Mouse (Mus musculus) kidney, adult 11 months (tissue): ENCODE measurements at regions not wholly inside any gene's neighbourhood (a gene's known extent, or its start where the extent isn't known, plus 50 kb on each side); places are given as distances from the start of the nearest gene placed in this dataset.
"Not testable (repeated sequence)": the region's sequence is repeated elsewhere in the genome, so short reads cannot be mapped to it uniquely, and the experiment has no call there.

Source experiments
- DNase-seq: peaks from one replicate; pipeline ENCODE4 v3.0.0; 2022

- not testable (repeated sequence) for DNase-seq
These were observed 115.6 kb downstream of the Sec16b start for GRCm38 (mm10) chr1:157622156-157622555.

GRCm38 (mm10) chr1:157632586-157632985 lies 126.1 kb downstream of the Sec16b start:
- DNase-seq, result no peak

DNA sequence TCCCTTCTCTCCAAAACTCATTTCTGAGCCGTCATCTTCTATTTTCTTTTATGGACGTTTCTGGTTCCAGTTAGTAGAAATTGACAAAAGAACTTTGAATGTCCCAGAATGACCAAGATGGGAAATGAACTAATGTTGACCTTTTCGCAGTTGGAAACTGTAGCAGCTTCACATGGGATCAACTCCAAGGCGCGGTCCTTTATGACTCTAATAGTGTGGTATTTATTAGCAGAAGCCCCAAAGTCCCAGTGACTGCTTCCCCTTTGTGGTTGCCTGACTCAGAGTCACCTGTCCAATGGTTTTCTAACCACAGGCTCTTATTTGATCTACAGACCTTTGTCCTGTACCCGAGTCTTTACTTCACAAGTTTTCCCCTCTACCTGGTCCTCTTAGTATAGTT lies 126.9 kb downstream of the Sec16b start:
- no peak for DNase-seq

DNA sequence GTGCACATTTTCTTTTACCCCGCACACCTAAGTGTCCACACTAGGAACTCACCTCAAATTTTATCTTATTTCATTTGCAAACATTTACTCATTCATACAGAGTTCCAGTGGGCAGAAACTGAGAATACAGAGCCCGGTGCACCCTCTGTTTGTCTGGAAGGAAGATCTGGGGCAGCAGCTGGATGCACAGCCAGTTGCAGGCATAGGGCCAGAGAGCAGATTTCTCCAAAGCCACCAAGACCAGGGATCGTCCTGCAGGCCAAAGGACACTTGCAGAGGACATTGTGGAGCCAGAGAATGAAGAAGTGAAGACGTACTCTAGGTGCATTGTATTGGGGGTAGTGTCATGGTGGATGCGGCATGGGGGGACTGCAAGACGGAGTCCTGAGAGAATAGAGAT lies 129.2 kb downstream of the Sec16b start:
- DNase-seq, result no peak

GRCm38 (mm10) chr1:157643524-157643923 lies 137.0 kb downstream of the Sec16b start:
- DNase-seq, result no peak

DNA sequence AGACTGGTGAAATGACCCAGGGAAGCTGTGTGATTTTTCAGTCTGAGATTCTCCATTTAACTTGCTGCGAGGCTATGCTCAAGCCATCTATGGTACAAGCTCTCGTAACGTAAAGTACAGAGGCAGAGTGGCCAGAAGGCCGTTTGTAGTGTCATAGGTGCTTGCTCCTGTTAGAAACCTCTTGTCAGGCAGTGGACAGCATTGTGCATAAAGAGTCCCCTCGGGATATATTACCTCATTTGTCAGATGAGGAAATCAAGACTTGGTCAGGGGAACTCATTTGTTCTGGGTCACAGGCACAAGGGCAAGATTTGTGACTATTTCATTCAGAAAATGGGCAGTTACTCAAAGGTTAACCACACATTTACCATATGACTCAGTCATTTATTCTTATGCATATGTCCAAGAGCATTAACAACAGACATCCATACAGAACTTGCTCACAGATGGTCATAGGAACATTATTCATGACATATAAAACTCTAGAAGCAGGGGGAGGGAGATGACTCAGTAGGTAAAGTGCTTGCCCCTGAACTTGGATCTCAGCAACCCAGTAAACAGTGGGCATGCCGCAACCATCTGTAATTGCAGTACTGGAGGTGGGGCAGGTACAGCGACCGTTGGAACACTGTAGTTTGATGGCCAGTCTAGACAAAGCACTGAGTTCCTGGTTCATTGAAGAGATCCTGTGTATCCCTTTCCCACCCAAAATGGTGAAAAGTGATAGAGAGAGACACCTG lies 139.3 kb downstream of the Sec16b start:
- DNase-seq, result no peak

GRCm38 (mm10) chr1:157655446-157655845 lies 148.9 kb downstream of the Sec16b start:
- no peak for DNase-seq

DNA sequence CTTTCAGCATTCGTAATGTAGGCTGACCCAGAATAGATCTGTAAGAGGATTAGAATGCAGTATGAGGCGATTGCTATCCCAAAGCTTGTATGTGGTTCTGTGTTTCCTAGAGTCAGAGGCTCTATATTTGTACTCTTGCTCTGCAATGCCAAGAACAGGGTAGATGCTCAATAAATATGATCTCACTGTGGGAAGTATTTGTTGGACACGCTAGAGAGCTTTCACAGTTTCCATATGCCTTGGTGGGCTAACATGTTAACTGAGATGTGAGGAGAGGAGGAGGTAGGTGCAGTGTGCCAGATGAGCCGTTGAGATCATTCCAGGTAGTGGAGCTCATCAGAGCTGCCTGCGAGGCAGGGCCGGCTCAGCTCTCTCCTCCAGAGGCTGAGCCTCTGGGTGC lies 163.1 kb downstream of the Sec16b start:
- no peak for DNase-seq

- DNase-seq, result no peak
These were observed 177.8 kb downstream of the Sec16b start for GRCm38 (mm10) chr1:157684356-157684755.

DNA sequence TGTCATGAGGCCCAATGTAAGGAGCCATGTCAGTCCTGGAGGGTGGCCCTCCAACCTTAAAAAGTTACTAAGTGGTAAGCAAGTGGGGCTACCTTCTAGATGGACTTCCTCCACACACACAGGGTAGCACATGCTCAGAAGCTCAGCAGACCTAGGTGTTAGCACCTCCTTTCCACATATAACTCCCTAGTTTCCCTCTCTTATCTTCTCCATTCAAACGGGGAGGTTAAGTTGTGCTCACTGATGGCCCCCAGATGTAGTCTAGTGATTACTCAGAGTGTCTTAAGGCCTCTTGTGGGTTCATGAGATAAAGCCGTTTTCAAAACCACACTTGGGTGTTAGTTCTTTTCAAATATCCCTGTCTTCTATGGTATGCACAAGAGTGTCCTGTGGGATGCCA lies 188.7 kb downstream of the Sec16b start:
- no peak for DNase-seq

- DNase-seq, result no peak
These were observed 197.1 kb downstream of the Sec16b start for GRCm38 (mm10) chr1:157703639-157704038.

DNA sequence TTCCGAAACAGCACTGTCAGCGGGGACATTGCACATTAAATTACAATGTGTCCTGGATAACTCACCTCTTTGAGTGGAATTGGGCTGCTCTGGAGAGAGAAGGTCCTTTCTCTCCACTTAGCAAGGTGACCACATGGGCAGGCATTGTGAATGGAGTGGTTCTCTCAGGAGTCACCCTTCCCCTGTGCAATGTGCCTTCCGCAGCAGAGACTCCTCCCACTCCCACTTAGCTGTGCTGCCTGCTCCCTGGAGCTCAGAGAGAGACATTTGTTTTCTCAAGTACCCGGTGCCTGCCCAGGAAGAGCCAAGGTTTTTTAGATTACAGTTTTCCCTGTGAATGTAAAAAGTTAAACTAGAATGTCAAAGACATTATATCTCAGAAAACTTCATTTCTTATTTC lies 198.8 kb downstream of the Sec16b start:
- DNase-seq, result no peak

DNA sequence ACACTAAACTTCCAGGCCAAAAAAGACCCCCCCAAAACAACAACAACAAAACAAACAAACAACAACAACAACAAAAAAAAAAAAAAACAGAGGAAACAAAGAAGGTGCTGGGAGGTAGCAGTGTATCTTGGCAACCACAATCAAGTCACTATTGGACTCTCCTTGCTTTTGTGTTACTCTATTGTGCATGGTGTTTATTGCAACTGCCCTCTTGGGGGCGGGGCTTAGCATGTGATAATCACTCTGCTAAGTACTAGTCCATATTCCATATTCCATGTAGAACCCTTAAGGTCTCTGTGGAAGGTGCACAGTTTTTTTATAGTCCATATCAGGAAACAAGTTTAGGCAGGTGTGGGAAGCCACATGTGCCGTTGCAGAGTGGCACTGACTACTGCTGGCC lies 200.7 kb downstream of the Sec16b start:
- no peak for DNase-seq

DNA sequence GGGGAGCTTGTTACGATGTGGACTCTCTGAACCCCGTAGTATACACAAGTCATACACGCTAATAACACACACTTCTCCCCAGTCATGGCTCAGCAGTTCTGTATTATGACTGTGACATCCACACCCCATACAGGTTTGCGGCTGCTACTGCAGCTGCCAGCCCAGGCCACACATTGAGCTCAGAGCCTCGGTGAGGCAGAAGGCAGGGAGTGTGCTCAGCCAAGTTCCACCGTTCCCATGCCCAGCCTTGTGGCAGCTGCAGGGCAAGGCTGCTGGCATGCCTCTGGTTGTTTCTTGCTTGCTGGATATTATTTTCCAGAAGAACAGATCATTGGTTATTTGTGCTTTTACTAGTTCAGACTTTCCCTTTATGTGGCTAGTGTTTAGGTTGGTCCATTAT lies 202.6 kb downstream of the Sec16b start:
- DNase-seq, result no peak

DNA sequence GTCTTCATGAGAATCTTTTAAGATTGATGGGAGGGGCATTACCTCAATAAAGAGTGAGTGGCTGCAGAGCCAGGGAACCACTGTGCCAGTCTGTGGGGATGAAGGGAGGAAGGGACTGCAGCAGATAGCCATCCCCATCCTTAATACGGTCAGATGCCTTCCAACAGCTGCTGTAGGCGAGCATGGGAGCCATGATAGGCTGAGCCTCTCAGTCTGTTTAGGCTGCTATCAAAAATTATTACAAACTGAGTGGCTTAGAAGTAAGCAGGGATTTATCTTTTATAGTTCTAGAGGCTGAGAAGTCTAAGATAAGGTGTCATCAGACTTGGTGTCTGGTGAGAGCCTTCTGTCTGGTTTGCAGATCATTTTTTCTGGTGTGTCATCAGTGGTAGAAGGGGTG lies 204.3 kb downstream of the Sec16b start:
- no peak for DNase-seq

GRCm38 (mm10) chr1:157712519-157712918 lies 206.0 kb downstream of the Sec16b start:
- no peak for DNase-seq

DNA sequence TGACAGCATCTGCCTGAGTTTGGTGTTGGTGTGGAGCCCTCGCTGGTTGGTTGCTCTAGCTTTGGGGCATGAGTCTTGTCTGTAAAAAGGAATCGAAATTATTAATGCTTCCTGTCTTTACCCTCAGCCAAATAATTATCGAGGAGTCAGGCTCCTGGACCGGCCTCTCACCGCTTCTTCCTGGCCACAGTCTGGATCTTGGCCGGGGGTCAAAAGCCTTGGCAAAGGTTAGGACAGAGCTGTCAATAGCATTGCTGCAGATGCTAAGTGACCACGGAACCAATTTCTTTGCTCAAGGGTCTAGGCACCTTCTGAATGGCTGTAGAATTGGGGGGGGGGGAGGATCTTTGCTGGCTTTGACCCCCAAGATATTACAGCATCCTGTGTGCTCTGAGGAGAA lies 207.3 kb downstream of the Sec16b start:
- DNase-seq, result no peak

- DNase-seq, result no peak
These were observed 209.1 kb downstream of the Sec16b start for GRCm38 (mm10) chr1:157715632-157716031.

GRCm38 (mm10) chr1:157717131-157717530 lies 210.6 kb downstream of the Sec16b start:
- no peak for DNase-seq

DNA sequence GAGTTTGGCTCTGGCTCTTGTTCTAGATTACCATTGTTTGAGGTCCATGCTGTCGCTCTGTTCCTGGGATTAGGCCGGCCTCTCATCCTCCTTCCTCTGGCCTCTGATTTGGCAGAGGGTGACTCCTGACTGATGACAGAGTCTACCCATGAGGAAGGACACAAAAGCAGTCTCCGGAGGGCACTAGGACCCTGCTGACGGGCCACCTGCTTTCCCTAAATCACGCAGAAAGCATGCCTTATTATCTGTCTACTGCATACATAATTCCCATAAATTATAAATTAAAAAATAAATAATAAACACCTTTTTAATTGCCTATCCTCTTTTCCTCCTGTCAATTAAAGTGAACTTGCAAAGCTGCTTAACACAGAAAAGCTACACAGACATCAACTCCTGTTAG lies 215.4 kb downstream of the Sec16b start:
- DNase-seq, result no peak

DNA sequence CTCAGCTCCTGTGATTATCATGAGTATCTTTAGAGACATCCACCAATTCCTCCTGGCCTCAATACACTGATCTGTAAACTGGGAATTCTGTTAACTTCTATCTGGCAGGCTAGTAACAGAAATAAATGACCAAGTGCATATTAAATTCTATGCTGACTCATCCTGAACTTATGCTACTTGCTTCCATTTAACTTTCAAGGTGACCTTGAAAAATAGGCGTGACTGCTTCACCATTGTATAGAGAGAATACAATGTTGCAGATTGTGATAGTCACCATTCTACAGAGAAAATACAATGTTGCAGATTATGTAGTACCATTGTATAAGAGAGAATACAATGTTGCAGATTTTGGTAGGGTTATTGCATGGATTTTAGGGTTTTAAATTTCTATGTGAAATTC lies 224.6 kb downstream of the Sec16b start:
- no peak for DNase-seq

DNA sequence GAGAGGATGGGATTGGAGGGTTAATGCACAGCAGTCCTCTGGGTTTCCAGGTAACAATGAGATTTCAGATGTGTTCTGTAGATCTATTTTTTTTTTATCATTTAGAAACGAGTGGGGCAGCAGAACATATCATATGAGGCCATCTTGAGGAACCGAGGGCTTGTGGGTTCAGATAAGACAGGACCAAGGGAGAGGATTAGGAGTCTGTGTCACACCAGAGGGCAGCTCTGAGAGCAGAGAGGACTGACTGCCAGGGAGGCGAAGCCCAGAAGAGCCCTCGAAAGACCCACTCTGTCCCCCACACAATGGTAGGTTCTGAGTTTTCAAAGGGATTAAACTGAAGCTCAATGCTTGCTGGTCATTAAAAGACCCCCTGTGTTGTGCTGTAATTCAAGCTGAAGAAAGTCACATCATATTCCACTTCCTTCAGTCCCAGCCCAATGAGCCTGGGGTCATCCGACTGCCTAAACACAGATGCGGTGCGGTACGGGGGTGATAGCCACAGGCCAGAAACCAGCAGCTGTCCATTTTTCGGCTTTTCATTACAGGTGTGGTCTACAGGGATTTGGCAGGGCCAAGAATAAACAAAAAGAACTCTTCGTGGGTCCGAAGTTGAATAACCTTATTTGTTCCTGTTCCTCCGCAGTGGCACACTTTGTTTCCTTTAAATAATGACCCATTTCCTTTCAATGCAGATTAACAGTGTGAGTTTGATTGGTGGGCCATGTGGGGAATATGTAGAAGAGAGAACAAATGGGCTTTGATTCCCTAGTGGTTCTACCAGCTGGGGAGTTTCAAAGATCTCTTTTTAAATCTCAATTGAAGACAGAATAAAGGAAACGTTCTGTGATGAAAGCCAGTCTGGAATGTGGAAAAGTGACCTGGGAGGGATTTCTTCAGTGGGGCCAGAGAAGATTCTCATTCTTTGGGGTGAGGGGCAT lies 234.5 kb downstream of the Sec16b start:
- DNase-seq, result no peak

GRCm38 (mm10) chr1:157745611-157746010 lies 239.1 kb downstream of the Sec16b start:
- peak; percentile 12 for DNase-seq

- no peak for DNase-seq
These were observed 248.6 kb downstream of the Sec16b start for GRCm38 (mm10) chr1:157755015-157755649.
